Mouse (Mus musculus) T-cell, adult 2 months (primary cell): ENCODE measurements around the gene Rbfox3.
A peak's percentile ranks its signal among the peaks of the same experiment; 100 is the strongest.

Source experiments
- DNase-seq: peaks from one replicate; pipeline ENCODE4 v3.0.0; 2022; ENCODE audit warnings: low spot score

Gene Rbfox3

GRCm38 (mm10) chr11:118760296-118760988 is 151.0 kb downstream of the Rbfox3 start:
- DNase-seq = no peak

GRCm38 (mm10) chr11:118759228-118759627 is 152.2 kb downstream of the Rbfox3 start:
- DNase-seq = no peak

GRCm38 (mm10) chr11:118758277-118758990 is 153.0 kb downstream of the Rbfox3 start:
- DNase-seq = no peak

GRCm38 (mm10) chr11:118757488-118757887 is 153.9 kb downstream of the Rbfox3 start:
- DNase-seq = no peak

GRCm38 (mm10) chr11:118755003-118755402 is 156.4 kb downstream of the Rbfox3 start:
- DNase-seq = no peak

- DNase-seq = no peak
Measured at GRCm38 (mm10) chr11:118754535-118754934, 156.9 kb downstream of the Rbfox3 start.

GRCm38 (mm10) chr11:118751879-118752616 is 159.3 kb downstream of the Rbfox3 start:
- DNase-seq = no peak

GRCm38 (mm10) chr11:118750745-118751330 is 160.6 kb downstream of the Rbfox3 start:
- DNase-seq = no peak

GRCm38 (mm10) chr11:118749541-118749940 is 161.9 kb downstream of the Rbfox3 start:
- no peak for DNase-seq

GRCm38 (mm10) chr11:118748622-118749021 is 162.8 kb downstream of the Rbfox3 start:
- no peak for DNase-seq

- no peak for DNase-seq
Measured at GRCm38 (mm10) chr11:118745279-118745678, 166.1 kb downstream of the Rbfox3 start.

- DNase-seq = no peak
Measured at GRCm38 (mm10) chr11:118744782-118745181, 166.6 kb downstream of the Rbfox3 start.

GRCm38 (mm10) chr11:118742762-118743161 is 168.6 kb downstream of the Rbfox3 start:
- DNase-seq = peak; percentile 19

GRCm38 (mm10) chr11:118741262-118741661 is 170.1 kb downstream of the Rbfox3 start:
- DNase-seq = no peak

GRCm38 (mm10) chr11:118740001-118740400 is 171.4 kb downstream of the Rbfox3 start:
- DNase-seq = peak; percentile 19

- peak; percentile 34 for DNase-seq
Measured at GRCm38 (mm10) chr11:118738855-118739832, 172.3 kb downstream of the Rbfox3 start.

GRCm38 (mm10) chr11:118738323-118738722 is 173.1 kb downstream of the Rbfox3 start:
- peak; percentile 11 for DNase-seq

- DNase-seq = no peak
Measured at GRCm38 (mm10) chr11:118737821-118738220, 173.6 kb downstream of the Rbfox3 start.

- no peak for DNase-seq
Measured at GRCm38 (mm10) chr11:118736993-118737392, 174.4 kb downstream of the Rbfox3 start.

GRCm38 (mm10) chr11:118731655-118732054 is 179.7 kb downstream of the Rbfox3 start:
- no peak for DNase-seq

GRCm38 (mm10) chr11:118729373-118729772 is 182.0 kb downstream of the Rbfox3 start:
- no peak for DNase-seq
